Comparison of ENCODE assay signal across 8 mouse cellular contexts in the genomic region with DNA sequence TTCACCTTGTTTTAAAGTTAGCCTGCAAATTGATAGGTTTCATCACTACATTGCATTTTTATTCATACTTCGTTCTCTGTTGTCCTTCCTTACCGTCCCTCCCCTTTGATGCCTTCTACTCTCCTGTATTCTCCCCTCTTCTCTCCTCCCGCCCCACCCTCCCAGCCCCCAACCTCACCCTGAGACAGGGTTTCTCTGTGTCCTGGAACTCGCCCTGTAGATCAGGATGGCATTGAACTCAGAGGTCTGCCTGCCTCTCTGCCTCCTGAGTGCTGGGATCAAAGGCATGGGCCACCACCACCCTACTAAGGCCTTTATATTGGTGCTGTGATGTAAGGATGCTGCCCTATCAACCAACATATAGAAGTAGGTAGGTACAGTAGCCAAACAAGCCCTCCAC. TPM values are rescaled to one million over a fixed set of nuclear protein-coding genes. Genes with fewer than 3 reads are reported as not detected.
DNase-seq lines count a peak whose midpoint lies in the region; ATAC-seq and TF ChIP-seq lines count a peak whose summit lies in the region.

No protein-coding gene starts in this region.

- H3K9me3 ChIP-seq in kidney, embryonic 14.5 days (ENCODE audit: control insufficient read depth, low read length): no peaks in the 10 kb centered on the region
- no peaks in the 10 kb centered on the region for H3K9me3 ChIP-seq in embryonic facial prominence, embryonic 15.5 days (replicated peaks)
- H3K9me3 ChIP-seq in intestine, postnatal 0 days (ENCODE audit: control insufficient read depth): no peaks in the 10 kb centered on the region

- 41% methylated on average over 4 of the region's 4 CpGs for WGBS in kidney, embryonic 14.5 days
- 32% methylated on average over 4 of the region's 4 CpGs for WGBS in embryonic facial prominence, embryonic 15.5 days
- WGBS in intestine, postnatal 0 days: 43% methylated on average over 4 of the region's 4 CpGs

- no peak overlapping the region for H3K27ac ChIP-seq in kidney, embryonic 14.5 days (ENCODE audit: low read depth, low read length)
- no peak overlapping the region for H3K27ac ChIP-seq in embryonic facial prominence, embryonic 15.5 days (replicated peaks)
- no peak overlapping the region for H3K27ac ChIP-seq in intestine, postnatal 0 days (ENCODE audit: low read depth, low read length)

- no peak overlapping the region for H3ac ChIP-seq in myocyte (ENCODE audit: control insufficient read depth, insufficient read length)

- H3K79me2 ChIP-seq in myocyte (ENCODE audit: control insufficient read depth, insufficient read depth): no peaks in the 10 kb centered on the region

- no peaks in the 10 kb centered on the region for H3K36me3 ChIP-seq in kidney, embryonic 14.5 days (ENCODE audit: control insufficient read depth, insufficient read depth, low read length)
- H3K36me3 ChIP-seq in embryonic facial prominence, embryonic 15.5 days: no peaks in the 10 kb centered on the region
- H3K36me3 ChIP-seq in intestine, postnatal 0 days (ENCODE audit: control insufficient read depth, insufficient read depth): no peaks in the 10 kb centered on the region
- no peaks in the 10 kb centered on the region for H3K36me3 ChIP-seq in myocyte (ENCODE audit: control insufficient read depth, insufficient read depth)

- no peak for DNase-seq in kidney, postnatal 10 days
- no peak for DNase-seq in frontal cortex, postnatal 25 days (ENCODE audit: low spot score in 2 of 2)
- no peak for DNase-seq in layer of hippocampus, postnatal 14 days (ENCODE audit: low spot score in 2 of 2)
- DNase-seq in right cerebral cortex, postnatal 14 days: no peak

- H3K9ac ChIP-seq in kidney, embryonic 14.5 days (ENCODE audit: low read depth, low read length): peak overlapping the region; percentile 67; the same call in 1 of the 2 replicates
- no peak overlapping the region for H3K9ac ChIP-seq in embryonic facial prominence, embryonic 15.5 days
- H3K9ac ChIP-seq in intestine, postnatal 0 days (ENCODE audit: low read depth, low read length): no peak overlapping the region

- H3K4me3 ChIP-seq in kidney, embryonic 14.5 days (ENCODE audit: low read length): peak overlapping the region; percentile 53
- H3K4me3 ChIP-seq in embryonic facial prominence, embryonic 15.5 days (replicated peaks): peak overlapping the region; percentile 67
- peak overlapping the region; percentile 57 for H3K4me3 ChIP-seq in intestine, postnatal 0 days (ENCODE audit: low read depth, low read length)
- peak overlapping the region; percentile 13 for H3K4me3 ChIP-seq in myocyte

- no peak for ATAC-seq in kidney, embryonic 14.5 days (ENCODE audit: low FRiP score, low TSS enrichment)
- no peak for ATAC-seq in embryonic facial prominence, embryonic 15.5 days (ENCODE audit: insufficient number of reproducible peaks, low FRiP score, low TSS enrichment, low read depth)
- no peak for ATAC-seq in intestine, postnatal 0 days

- H3K4me2 ChIP-seq in kidney, embryonic 14.5 days (replicated peaks; ENCODE audit: low read depth, low read length): peak overlapping the region; percentile 66
- H3K4me2 ChIP-seq in embryonic facial prominence, embryonic 15.5 days (replicated peaks): peak overlapping the region; percentile 88
- peak overlapping the region; percentile 92 for H3K4me2 ChIP-seq in intestine, postnatal 0 days (replicated peaks; ENCODE audit: low read depth)
- H3K4me2 ChIP-seq in myocyte (ENCODE audit: low read depth): peak overlapping the region; percentile 42

- no peak for TF ChIP-seq CTCF in intestine, postnatal 0 days (IDR thresholded peaks at IDR 0.05; ENCODE audit: low read depth)

- H3K27me3 ChIP-seq in kidney, embryonic 14.5 days (ENCODE audit: control insufficient read depth, insufficient read depth, low read length): no peaks in the 10 kb centered on the region
- no peaks in the 10 kb centered on the region for H3K27me3 ChIP-seq in embryonic facial prominence, embryonic 15.5 days
- H3K27me3 ChIP-seq in intestine, postnatal 0 days (replicated peaks; ENCODE audit: control insufficient read depth, insufficient read depth, low read length): no peaks in the 10 kb centered on the region
- no peaks in the 10 kb centered on the region for H3K27me3 ChIP-seq in myocyte (ENCODE audit: control insufficient read depth, insufficient read depth, insufficient read length)

- TF ChIP-seq POLR2A in myocyte (IDR thresholded peaks at IDR 0.05; ENCODE audit: insufficient read length, low read depth): no peak

- H3K4me1 ChIP-seq in kidney, embryonic 14.5 days (ENCODE audit: control insufficient read depth, insufficient read depth, low read length): no peaks in the 10 kb centered on the region
- H3K4me1 ChIP-seq in embryonic facial prominence, embryonic 15.5 days: no peaks in the 10 kb centered on the region
- H3K4me1 ChIP-seq in intestine, postnatal 0 days (replicated peaks; ENCODE audit: control insufficient read depth, insufficient read depth, low read length): no peaks in the 10 kb centered on the region

TF ChIP-seq in myocyte, 11 proteins besides CTCF, POLR2A, EP300 and RAD21:
- no peak for TF ChIP-seq MYOG (IDR thresholded peaks at IDR 0.05; ENCODE audit: control insufficient read depth in 1 of 3, insufficient read depth in 1 of 3, insufficient read length in 2 of 3, low read depth in 2 of 3)
- no peak for TF ChIP-seq TCF3 (IDR thresholded peaks at IDR 0.05; ENCODE audit: insufficient read length, low read depth)
- TF ChIP-seq MAX (IDR thresholded peaks at IDR 0.05; ENCODE audit: low read depth): no peak
- no peak for TF ChIP-seq TCF12 (IDR thresholded peaks at IDR 0.05; ENCODE audit: insufficient read depth, poor library complexity, severe bottlenecking)
- no peak for TF ChIP-seq MYOD1 (IDR thresholded peaks at IDR 0.05; ENCODE audit: control insufficient read depth in 1 of 3, insufficient read length in 2 of 3, low read depth in 2 of 3)
- no peak for TF ChIP-seq USF1 (IDR thresholded peaks at IDR 0.05; ENCODE audit: low read depth)
- no peak for TF ChIP-seq E2F4 (IDR thresholded peaks at IDR 0.05; ENCODE audit: insufficient read depth)
- no peak for TF ChIP-seq POLR2AphosphoS2 (IDR thresholded peaks at IDR 0.05; ENCODE audit: insufficient read length, low read depth)
- no peak for TF ChIP-seq SRF (IDR thresholded peaks at IDR 0.05; ENCODE audit: control insufficient read depth, insufficient read length, low read depth)
- TF ChIP-seq CEBPB (IDR thresholded peaks at IDR 0.05; ENCODE audit: insufficient read depth, poor library complexity, severe bottlenecking): no peak
- no peak for TF ChIP-seq REST (IDR thresholded peaks at IDR 0.05; ENCODE audit: insufficient read depth, insufficient read length)

RNA-seq across cellular contexts. Expression of a gene that starts 0.5 kb away (rescaled TPM):
- polyA plus RNA-seq in kidney, embryonic 14.5 days (2014; fragmentation: Nextera tagmentation; extraction: Ambion mirVana): 4.0 and 5.5 TPM in 2 replicates
- 2.5 and 4.6 TPM in 2 replicates for polyA plus RNA-seq in embryonic facial prominence, embryonic 15.5 days (2015; fragmentation: Nextera tagmentation; extraction: Ambion mirVana)
- polyA plus RNA-seq in intestine, postnatal 0 days (2015; fragmentation: Nextera tagmentation; extraction: Ambion mirVana): 0.26 and 0.27 TPM in 2 replicates
- 0.12 TPM for polyA plus RNA-seq in myocyte (2012; fragmentation: generic; extraction: Trizol)
- total RNA-seq in layer of hippocampus, postnatal 14 days (2021): 1 to 10 TPM; 8.4 to 9.3 TPM

RNA-seq across cellular contexts. Expression of a gene that starts 8.2 kb away (rescaled TPM):
- polyA plus RNA-seq in kidney, embryonic 14.5 days (2014; fragmentation: Nextera tagmentation; extraction: Ambion mirVana): 12.1 and 12.5 TPM in 2 replicates
- polyA plus RNA-seq in embryonic facial prominence, embryonic 15.5 days (2015; fragmentation: Nextera tagmentation; extraction: Ambion mirVana): 10.0 and 10.4 TPM in 2 replicates
- 5.1 and 5.2 TPM in 2 replicates for polyA plus RNA-seq in intestine, postnatal 0 days (2015; fragmentation: Nextera tagmentation; extraction: Ambion mirVana)
- 3.8 TPM for polyA plus RNA-seq in myocyte (2012; fragmentation: generic; extraction: Trizol)
- 10 to 100 TPM; 23.6 to 26.2 TPM for total RNA-seq in layer of hippocampus, postnatal 14 days (2021)

RNA-seq across cellular contexts. Expression of a gene that starts 47.8 kb away (rescaled TPM):
- polyA plus RNA-seq in kidney, embryonic 14.5 days (2014; fragmentation: Nextera tagmentation; extraction: Ambion mirVana): 85.3 and 102 TPM in 2 replicates
- polyA plus RNA-seq in embryonic facial prominence, embryonic 15.5 days (2015; fragmentation: Nextera tagmentation; extraction: Ambion mirVana): 77.5 and 89.7 TPM in 2 replicates
- polyA plus RNA-seq in intestine, postnatal 0 days (2015; fragmentation: Nextera tagmentation; extraction: Ambion mirVana): 17.4 and 17.5 TPM in 2 replicates
- polyA plus RNA-seq in myocyte (2012; fragmentation: generic; extraction: Trizol): 28.2 TPM
- total RNA-seq in layer of hippocampus, postnatal 14 days (2021): 100 to 1,000 TPM; 102 to 114 TPM

Comparison
In these comparisons a context has a peak if more than half of its experiments do, and no peak if none do; other contexts are left out.
1. H3K4me2 ChIP-seq: peak in every context shown above with its lines; median percentile 92 in intestine, postnatal 0 days; 88 in embryonic facial prominence, embryonic 15.5 days; 66 in kidney, embryonic 14.5 days; 42 in myocyte.
2. H3K4me3 ChIP-seq: peak in every context shown above with its lines; median percentile 67 in embryonic facial prominence, embryonic 15.5 days; 57 in intestine, postnatal 0 days; 53 in kidney, embryonic 14.5 days; 13 in myocyte.